Mouse (Mus musculus): ENCODE results near the gene Chst14.

Chst14 gene

DNA sequence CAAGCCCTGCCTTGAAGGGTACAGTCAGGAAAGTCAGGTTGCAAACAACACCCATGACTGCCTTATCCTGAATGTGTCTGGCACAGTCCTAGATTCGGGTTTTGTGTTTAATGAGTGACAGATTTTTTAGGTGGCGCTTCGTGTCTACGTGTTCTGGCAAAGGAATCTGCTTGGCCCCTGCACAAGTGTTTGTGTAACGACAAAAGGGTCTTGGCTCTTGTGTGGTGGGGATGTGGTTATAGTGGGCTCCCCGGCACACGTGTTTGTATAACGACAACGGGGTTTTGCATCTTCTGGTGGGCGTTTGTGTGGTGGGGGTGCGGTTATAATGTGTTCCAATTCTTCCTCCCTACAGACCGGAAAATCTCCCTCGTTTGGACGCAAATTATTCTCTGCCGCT is 49.6 kb downstream of the Chst14 start:
- no peak for TF ChIP-seq GATA4 (IDR thresholded peaks at IDR 0.05; ENCODE audit: insufficient replicate concordance, low read length)

DNA sequence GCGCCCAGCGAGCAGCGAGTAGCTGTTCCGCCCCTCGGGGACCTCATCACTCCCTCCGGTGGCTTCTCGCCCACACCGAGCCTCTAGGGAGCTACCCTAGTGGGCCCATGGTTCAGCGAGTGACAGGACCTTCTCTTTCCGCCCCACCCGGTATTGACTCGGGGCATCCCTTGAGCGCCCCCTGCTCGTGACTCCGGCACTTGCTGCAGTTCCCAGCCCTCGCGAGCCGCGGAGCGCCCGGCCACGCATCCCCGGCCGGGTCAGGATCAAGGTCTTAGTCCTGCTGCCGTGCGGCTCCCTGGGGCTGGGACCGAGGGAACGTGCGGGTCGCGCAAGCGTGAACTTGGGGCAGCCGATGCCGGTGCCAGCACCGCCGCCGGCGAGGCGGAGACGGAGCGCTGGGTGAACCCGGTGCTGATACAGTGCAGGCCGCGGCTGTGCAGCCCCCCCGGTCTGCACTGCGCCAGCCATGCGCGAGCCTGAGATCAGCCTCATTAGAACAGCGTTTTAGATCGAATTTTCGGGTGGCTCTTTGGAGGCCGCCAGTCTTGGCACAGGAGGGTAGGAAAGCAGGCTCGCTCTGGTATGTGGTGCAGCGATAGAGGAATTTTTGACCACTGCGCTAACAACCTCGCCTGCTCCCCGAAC is 50.1 kb downstream of the Chst14 start:
- peak; percentile 53; the same call in 1 of the 2 replicates for TF ChIP-seq GATA4 (IDR thresholded peaks at IDR 0.05; ENCODE audit: insufficient replicate concordance, low read length)

- no peak for TF ChIP-seq GATA4 (IDR thresholded peaks at IDR 0.05; ENCODE audit: insufficient replicate concordance, low read length)
Measured at GRCm38 (mm10) chr2:118976941-118977340, 50.6 kb downstream of the Chst14 start.

DNA sequence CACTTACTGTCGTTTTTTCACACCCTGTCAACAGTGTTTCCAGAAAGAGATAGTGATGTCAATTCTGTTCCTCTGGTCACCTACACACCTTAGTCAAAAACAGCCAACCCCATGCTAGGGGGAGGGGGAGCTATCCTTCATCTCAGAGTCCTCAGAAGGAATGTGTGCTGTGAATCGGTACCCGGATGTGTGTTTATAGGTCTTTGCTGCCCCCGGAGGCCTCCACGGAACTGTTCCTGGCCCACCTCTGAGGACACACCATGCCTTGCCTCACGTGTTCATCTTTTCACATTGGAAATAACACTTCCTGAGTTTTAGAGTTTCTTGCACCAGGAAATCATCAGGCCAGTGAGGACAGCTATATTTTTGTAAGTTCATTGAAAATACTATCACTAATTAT is 51.8 kb downstream of the Chst14 start:
- no peak for TF ChIP-seq GATA4 (IDR thresholded peaks at IDR 0.05; ENCODE audit: insufficient replicate concordance, low read length)

Measured in liver, adult (tissue).